Mouse (Mus musculus) midbrain, embryonic 13.5 days (tissue): Measurements from ENCODE around the gene Aspscr1. TPM values are rescaled to one million over a fixed set of nuclear protein-coding genes. Genes with fewer than 3 reads are reported as not detected.
"Not testable (repeated sequence)": the region's sequence is repeated elsewhere in the genome, so short reads cannot be mapped to it uniquely, and the experiment has no call there.

Source experiments
- ATAC-seq: fragments of 200-750 bp; cut with Nextera tagmentation; 2 replicates; pipeline ENCODE4 v1.8.0; 2017; ENCODE audit warnings: mild to moderate bottlenecking, moderate TSS enrichment, moderate library complexity
- H3K27ac ChIP-seq: fragments of 300-500 bp; sonication (generic); 2 replicates; pipeline ENCODE4 v1.5.1; 2015; ENCODE audit warnings: inconsistent platforms, mild to moderate bottlenecking, moderate library complexity
- H3K27me3 ChIP-seq: fragments of 300-500 bp; sonication (generic); 2 replicates; pipeline ENCODE4 v1.6.1; 2015; ENCODE audit warnings: mild to moderate bottlenecking, inconsistent platforms
- H3K36me3 ChIP-seq: fragments of 300-500 bp; sonication (generic); 2 replicates; pipeline ENCODE4 v1.6.1; 2015; ENCODE audit warnings: mild to moderate bottlenecking, inconsistent platforms
- H3K4me1 ChIP-seq: fragments of 300-500 bp; sonication (generic); replicated peaks from 2 replicates; pipeline ENCODE4 v1.6.1; 2015; ENCODE audit warnings: inconsistent platforms
- H3K4me2 ChIP-seq: fragments of 300-500 bp; sonication (generic); replicated peaks from 2 replicates; pipeline ENCODE4 v1.6.1; 2015; ENCODE audit warnings: moderate library complexity, mild to moderate bottlenecking, inconsistent platforms
- H3K4me3 ChIP-seq: fragments of 300-500 bp; sonication (generic); replicated peaks from 2 replicates; pipeline ENCODE4 v1.5.1; 2015; ENCODE audit warnings: mild to moderate bottlenecking, inconsistent platforms
- H3K9ac ChIP-seq: fragments of 300-500 bp; sonication (generic); replicated peaks from 2 replicates; pipeline ENCODE4 v1.6.1; 2015; ENCODE audit warnings: mild to moderate bottlenecking, inconsistent platforms
- H3K9me3 ChIP-seq: fragments of 300-500 bp; sonication (generic); 2 replicates; pipeline ENCODE4 v1.6.1; 2016; ENCODE audit warnings: mild to moderate bottlenecking, inconsistent platforms
- WGBS: fragments of 180-500 bp; shearing (Covaris S2); methylation state at CpG from one replicate; pipeline ENCODE4 v1.1.7; 2015; 5-methylcytosine and 5-hydroxymethylcytosine counted together
- polyA plus RNA-seq: library from polyadenylated mRNA; unstranded; fragments of >200 nt; fragmentation: Nextera tagmentation; extraction: Ambion mirVana; gene quantifications from 2 replicates; pipeline ENCODE4 v1.2.1, GENCODE M21; 2015

Aspscr1 gene
- polyA plus RNA-seq, 1 experiment from 2014 or later = 154 TPM

GRCm38 (mm10) chr11:120665406-120665805 lies 7.4 kb upstream of the Aspscr1 start:
- WGBS = 81% methylated on average over 3 of the region's 3 CpGs
- H3K9me3 ChIP-seq = no peaks in the 10 kb centered on the region
- H3K36me3 ChIP-seq = no peaks in the 10 kb centered on the region
- H3K4me2 ChIP-seq = no peak overlapping the region
- H3K4me3 ChIP-seq = no peak overlapping the region
- ATAC-seq = no peak
- no peak overlapping the region for H3K9ac ChIP-seq
- H3K27ac ChIP-seq = no peak overlapping the region
- peaks cover 50% of the 10 kb centered on the region for H3K27me3 ChIP-seq
- peaks cover 16% of the 10 kb centered on the region for H3K4me1 ChIP-seq

- H3K27me3 ChIP-seq = peaks cover 38% of the 10 kb centered on the region
- 4% methylated on average over 3 of the region's 3 CpGs for WGBS
- no peaks in the 10 kb centered on the region for H3K36me3 ChIP-seq
- H3K9me3 ChIP-seq = no peaks in the 10 kb centered on the region
- H3K4me1 ChIP-seq = peaks cover 6% of the 10 kb centered on the region
- no peak overlapping the region for H3K4me2 ChIP-seq
- no peak overlapping the region for H3K27ac ChIP-seq
- ATAC-seq = no peak
- H3K4me3 ChIP-seq = no peak overlapping the region
- no peak overlapping the region for H3K9ac ChIP-seq
These were observed 6.2 kb upstream of the Aspscr1 start for GRCm38 (mm10) chr11:120666617-120667016.

GRCm38 (mm10) chr11:120673594-120674122 lies 885 bp downstream of the Aspscr1 start:
- Histone ChIP-seq H3K4me2 (peak overlapping the region; percentile 91), H3K4me3 (peak overlapping the region; percentile 74), H3K4me1 (peaks cover 25% of the 10 kb centered on the region)

DNA sequence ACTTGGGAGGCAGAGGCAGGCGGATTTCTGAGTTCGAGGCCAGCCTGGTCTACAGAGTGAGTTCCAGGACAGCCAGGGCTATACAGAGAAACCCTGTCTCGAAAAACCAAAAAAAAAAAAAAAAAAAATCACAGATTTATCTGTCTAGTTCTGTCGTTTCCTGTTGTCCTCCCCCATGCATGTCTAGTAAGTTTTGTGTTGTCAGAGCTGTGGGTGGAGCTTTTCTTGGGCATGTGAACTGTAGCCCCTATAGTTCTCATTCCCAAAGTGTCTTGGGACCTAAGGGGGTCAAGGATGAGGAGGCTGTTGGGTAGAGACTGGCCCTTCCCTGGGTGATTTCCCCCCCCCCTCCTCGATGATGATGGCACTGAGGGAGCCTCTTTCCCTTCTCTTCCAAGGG lies 3.1 kb downstream of the Aspscr1 start:
- H3K36me3 ChIP-seq = peaks cover 46% of the 10 kb centered on the region
- 100% methylated on average over 4 of the region's 5 CpGs for WGBS
- H3K9ac ChIP-seq, ATAC-seq, H3K4me3 ChIP-seq, H3K27me3 ChIP-seq, H3K9me3 ChIP-seq, H3K4me2 ChIP-seq, H3K27ac ChIP-seq: not testable (repeated sequence)
- H3K4me1 ChIP-seq = peaks cover 25% of the 10 kb centered on the region

More at GRCm38 (mm10) chr11:120673594-120674122, 885 bp downstream of the Aspscr1 start:
- Histone ChIP-seq H3K27ac (peak overlapping the region; percentile 92), H3K36me3 (peaks cover 24% of the 10 kb centered on the region), H3K9me3 (no peaks in the 10 kb centered on the region), H3K27me3 (no peaks in the 10 kb centered on the region), H3K9ac (peak overlapping the region; percentile 80)
- ATAC-seq = peak; percentile 54
- 37% methylated on average over 12 of the region's 12 CpGs for WGBS

GRCm38 (mm10) chr11:120676951-120677350 lies 4.2 kb downstream of the Aspscr1 start:
- no peak overlapping the region for H3K9ac ChIP-seq
- H3K4me2 ChIP-seq = no peak overlapping the region
- H3K27me3 ChIP-seq = no peaks in the 10 kb centered on the region
- H3K27ac ChIP-seq = no peak overlapping the region
- ATAC-seq = no peak
- no peak overlapping the region for H3K4me3 ChIP-seq
- 96% methylated on average over 4 of the region's 4 CpGs for WGBS
- no peaks in the 10 kb centered on the region for H3K9me3 ChIP-seq
- H3K4me1 ChIP-seq = peaks cover 25% of the 10 kb centered on the region
- H3K36me3 ChIP-seq = peaks cover 53% of the 10 kb centered on the region

- Histone ChIP-seq H3K36me3 (peaks cover 64% of the 10 kb centered on the region), H3K27me3 (no peaks in the 10 kb centered on the region), H3K9me3 (no peaks in the 10 kb centered on the region), H3K4me1 (peaks cover 5% of the 10 kb centered on the region; the same call in 1 of the 2 replicates), H3K9ac (no peak overlapping the region), H3K4me2 (no peak overlapping the region), H3K4me3 (no peak overlapping the region), H3K27ac (no peak overlapping the region)
- whole genome bisulfite sequencing = 88% methylated on average over 3 of the region's 3 CpGs
- ATAC-seq = no peak
These were observed 7.1 kb downstream of the Aspscr1 start for GRCm38 (mm10) chr11:120679909-120680308.

DNA sequence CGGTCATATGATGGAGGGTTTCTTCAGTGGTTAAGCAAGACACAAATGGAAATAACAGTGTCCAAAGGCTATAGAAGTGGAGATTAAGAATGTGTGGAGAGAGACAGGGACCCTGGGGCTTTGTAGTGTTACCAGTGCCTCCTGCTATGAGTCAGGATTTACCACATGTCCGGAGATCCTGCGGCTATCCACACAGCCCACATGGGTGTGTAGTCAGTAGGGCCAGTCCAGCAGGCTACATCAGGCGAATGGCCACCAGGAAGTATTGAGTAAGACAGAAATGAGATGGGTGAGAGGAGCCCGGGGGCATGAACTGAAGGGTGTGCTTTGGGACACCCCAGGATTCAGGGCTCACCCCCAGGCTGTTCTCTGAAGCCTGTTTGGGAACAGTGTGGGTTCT lies 9.9 kb downstream of the Aspscr1 start:
- H3K36me3 ChIP-seq = peaks cover 73% of the 10 kb centered on the region
- H3K4me3 ChIP-seq = no peak overlapping the region
- no peak overlapping the region for H3K9ac ChIP-seq
- H3K27me3 ChIP-seq = no peaks in the 10 kb centered on the region
- 96% methylated on average over 5 of the region's 5 CpGs for WGBS
- H3K4me1 ChIP-seq = no peaks in the 10 kb centered on the region
- no peaks in the 10 kb centered on the region for H3K9me3 ChIP-seq
- H3K4me2 ChIP-seq = no peak overlapping the region
- no peak for ATAC-seq
- H3K27ac ChIP-seq = no peak overlapping the region

DNA sequence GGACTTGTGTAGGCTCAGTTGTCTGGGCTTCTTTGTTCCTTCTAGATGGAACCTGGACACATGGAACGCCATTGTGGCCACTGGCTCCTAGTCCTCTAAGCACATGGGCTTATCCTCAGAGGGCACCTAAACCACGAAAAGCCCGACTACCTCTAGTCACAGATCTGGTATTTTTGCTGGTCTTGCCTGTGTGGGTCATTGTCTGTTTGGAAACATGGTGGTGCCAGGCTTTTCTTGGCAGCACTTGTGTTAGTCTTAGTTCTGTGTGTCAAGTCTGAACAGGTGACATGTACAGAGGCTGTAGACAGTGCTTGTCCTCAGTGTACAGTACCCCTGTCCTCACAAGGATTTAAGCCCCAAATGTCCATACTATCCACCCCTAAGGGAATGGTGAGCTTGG lies 10.8 kb downstream of the Aspscr1 start:
- Histone ChIP-seq H3K4me1 (no peaks in the 10 kb centered on the region), H3K4me3 (no peak overlapping the region), H3K9me3 (no peaks in the 10 kb centered on the region), H3K27me3 (no peaks in the 10 kb centered on the region), H3K27ac (no peak overlapping the region), H3K4me2 (no peak overlapping the region), H3K9ac (no peak overlapping the region), H3K36me3 (peaks cover 74% of the 10 kb centered on the region)
- WGBS = 93% methylated on average over 3 of the region's 3 CpGs
- ATAC-seq = no peak

GRCm38 (mm10) chr11:120684086-120684485 lies 11.3 kb downstream of the Aspscr1 start:
- no peaks in the 10 kb centered on the region for H3K9me3 ChIP-seq
- peaks cover 74% of the 10 kb centered on the region for H3K36me3 ChIP-seq
- H3K4me2 ChIP-seq = no peak overlapping the region
- H3K9ac ChIP-seq = no peak overlapping the region
- no peak overlapping the region for H3K27ac ChIP-seq
- H3K4me1 ChIP-seq = no peaks in the 10 kb centered on the region
- H3K4me3 ChIP-seq = no peak overlapping the region
- no peak for ATAC-seq
- no peaks in the 10 kb centered on the region for H3K27me3 ChIP-seq
- 87% methylated on average over 2 of the region's 2 CpGs for WGBS

GRCm38 (mm10) chr11:120684660-120685059 lies 11.9 kb downstream of the Aspscr1 start:
- Histone ChIP-seq H3K9ac (no peak overlapping the region), H3K4me3 (no peak overlapping the region), H3K27ac (no peak overlapping the region), H3K36me3 (peaks cover 74% of the 10 kb centered on the region), H3K9me3 (no peaks in the 10 kb centered on the region), H3K4me2 (no peak overlapping the region), H3K27me3 (no peaks in the 10 kb centered on the region), H3K4me1 (no peaks in the 10 kb centered on the region)
- 93% methylated on average over 2 of the region's 2 CpGs for WGBS
- ATAC-seq = no peak

- Histone ChIP-seq H3K9me3 (no peaks in the 10 kb centered on the region), H3K36me3 (peaks cover 68% of the 10 kb centered on the region), H3K27ac (no peak overlapping the region), H3K9ac (no peak overlapping the region; the same call in 1 of the 2 replicates), H3K4me1 (no peaks in the 10 kb centered on the region), H3K27me3 (no peaks in the 10 kb centered on the region), H3K4me3 (no peak overlapping the region), H3K4me2 (no peak overlapping the region)
- no peak for ATAC-seq
- WGBS = 84% methylated on average over 20 of the region's 20 CpGs
These were observed 14.0 kb downstream of the Aspscr1 start for GRCm38 (mm10) chr11:120686650-120687272.

DNA sequence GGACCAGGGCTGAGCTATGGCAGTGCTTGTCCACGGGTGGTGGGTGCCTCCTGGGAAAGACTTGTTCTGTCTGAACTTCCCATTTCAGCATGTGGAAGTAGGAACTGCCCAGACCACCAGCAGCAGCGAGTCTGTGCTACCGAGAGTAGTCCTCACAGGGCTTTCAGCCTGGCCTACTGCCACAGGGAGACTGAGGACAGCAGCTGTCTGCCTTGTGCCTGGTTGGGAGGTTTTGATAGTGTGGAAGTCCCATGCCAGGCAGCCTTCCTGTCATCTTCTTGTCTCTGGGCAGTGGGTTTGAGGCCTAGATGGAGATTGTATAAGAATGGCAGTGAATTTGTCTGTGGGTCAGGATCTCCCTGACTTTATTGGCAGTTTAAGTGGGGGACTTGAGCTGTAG lies 16.6 kb downstream of the Aspscr1 start:
- H3K27me3 ChIP-seq = no peaks in the 10 kb centered on the region
- H3K4me3 ChIP-seq = no peak overlapping the region
- 83% methylated on average over 3 of the region's 3 CpGs for WGBS
- ATAC-seq = no peak
- H3K4me1 ChIP-seq = peaks cover 2% of the 10 kb centered on the region
- peaks cover 79% of the 10 kb centered on the region for H3K36me3 ChIP-seq
- no peak overlapping the region for H3K9ac ChIP-seq
- H3K9me3 ChIP-seq = no peaks in the 10 kb centered on the region
- no peak overlapping the region for H3K4me2 ChIP-seq
- H3K27ac ChIP-seq = no peak overlapping the region
